Mouse (Mus musculus): ENCODE data around the gene Lhb. TPM values are rescaled to one million over a fixed set of nuclear protein-coding genes. Genes with fewer than 3 reads are reported as not detected.
A peak's percentile ranks its signal among the peaks of the same experiment; 100 is the strongest.

Lhb gene
- total and polyA plus RNA-seq, 2 experiments from 2014 or later, result 0.60 TPM; not detected in 1

- H3K4me3 ChIP-seq (ENCODE audit: low read length), result no peak within 1 kb of the TSS
- ATAC-seq, result no peak
- WGBS, result 32% methylated on average over 19 of the region's 19 CpGs
- peak within 1 kb of the TSS; percentile 21; the same call in 1 of the 2 replicates for H3K4me2 ChIP-seq (ENCODE audit: low read depth, low read length)
- TF ChIP-seq CTCF (IDR thresholded peaks at IDR 0.05; ENCODE audit: low read depth), result peak; percentile 19; the same call in 1 of the 2 replicates
- no peaks in the 10 kb centered on the region for H3K27me3 ChIP-seq (ENCODE audit: insufficient read depth, low read length)
- DNase-seq (ENCODE audit: low spot score), result no peak
- peaks cover 17% of the 10 kb centered on the region for H3K4me1 ChIP-seq (ENCODE audit: insufficient read depth, low read length)
- 0 out of 2 replicates have a peak within 1 kb of the TSS, but pooled peaks have one; percentile 2 for H3K9ac ChIP-seq (replicated peaks; ENCODE audit: low read length)
- no peaks in the 10 kb centered on the region for H3K9me3 ChIP-seq (ENCODE audit: low read length)
- peaks cover 5% of the 10 kb centered on the region for H3K36me3 ChIP-seq (ENCODE audit: insufficient read depth, low read length)
- no peak within 1 kb of the TSS for H3K27ac ChIP-seq
Measured at GRCm38 (mm10) chr7:45437521-45438276, 17.1 kb downstream of the Lhb start, which contains the start of gene Ruvbl2. Gene Ruvbl2, minus strand, starts transcription at chr7:45438096.

- ATAC-seq (no peak), DNase-seq (ENCODE audit: low spot score) (no peak)
- WGBS, result 91% methylated on average over 22 of the region's 22 CpGs
- H3K4me2 ChIP-seq (ENCODE audit: low read depth, low read length), result no peak overlapping the region
- no peaks in the 10 kb centered on the region for H3K9me3 ChIP-seq (ENCODE audit: low read length)
- peaks cover 20% of the 10 kb centered on the region for H3K36me3 ChIP-seq (ENCODE audit: insufficient read depth, low read length)
- H3K9ac ChIP-seq (replicated peaks; ENCODE audit: low read length), result no peak overlapping the region
- H3K27me3 ChIP-seq (ENCODE audit: insufficient read depth, low read length), result no peaks in the 10 kb centered on the region
- H3K4me3 ChIP-seq (ENCODE audit: low read length), result no peak overlapping the region
- TF ChIP-seq CTCF (IDR thresholded peaks at IDR 0.05; ENCODE audit: low read depth), result no peak
- no peak overlapping the region for H3K27ac ChIP-seq
- no peaks in the 10 kb centered on the region for H3K4me1 ChIP-seq (ENCODE audit: insufficient read depth, low read length)
Measured at GRCm38 (mm10) chr7:45443526-45444420, 23.2 kb downstream of the Lhb start.

DNA sequence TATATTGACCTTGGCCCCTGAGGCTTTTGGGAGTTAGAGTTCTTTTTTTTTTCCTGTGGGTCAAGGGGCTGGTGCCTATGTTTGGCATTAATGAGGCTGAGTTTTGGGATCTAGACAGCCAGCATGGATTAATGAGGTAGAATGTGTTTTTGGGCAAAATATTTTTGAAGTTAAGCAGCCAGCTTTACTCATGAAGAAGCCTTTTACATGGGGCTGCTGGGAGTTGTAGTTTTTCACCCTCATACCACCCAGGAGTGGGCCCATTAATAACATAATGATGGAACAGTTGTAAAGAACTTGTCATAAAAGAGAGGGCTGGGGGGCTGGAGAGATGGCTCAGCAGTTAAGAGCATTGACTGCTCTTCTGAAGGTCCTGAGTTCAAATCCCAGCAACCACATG, 26.0 kb downstream of the Lhb start:
- Histone ChIP-seq H3K36me3 (ENCODE audit: insufficient read depth, low read length) (peaks cover 18% of the 10 kb centered on the region), H3K4me3 (ENCODE audit: low read length) (no peak overlapping the region), H3K27ac (no peak overlapping the region), H3K9ac (replicated peaks; ENCODE audit: low read length) (no peak overlapping the region), H3K9me3 (ENCODE audit: low read length) (no peaks in the 10 kb centered on the region), H3K4me1 (ENCODE audit: insufficient read depth, low read length) (no peaks in the 10 kb centered on the region), H3K4me2 (ENCODE audit: low read depth, low read length) (no peak overlapping the region), H3K27me3 (ENCODE audit: insufficient read depth, low read length) (no peaks in the 10 kb centered on the region)
- no peak for TF ChIP-seq CTCF (IDR thresholded peaks at IDR 0.05; ENCODE audit: low read depth)
- ATAC-seq, result no peak
- no peak for DNase-seq (ENCODE audit: low spot score)

- Histone ChIP-seq H3K9me3 (ENCODE audit: low read length) (no peaks in the 10 kb centered on the region), H3K36me3 (ENCODE audit: insufficient read depth, low read length) (peaks cover 20% of the 10 kb centered on the region), H3K27me3 (ENCODE audit: insufficient read depth, low read length) (no peaks in the 10 kb centered on the region), H3K27ac (peak overlapping the region; percentile 17; the same call in 1 of the 2 replicates), H3K4me2 (ENCODE audit: low read depth, low read length) (no peak overlapping the region), H3K4me1 (ENCODE audit: insufficient read depth, low read length) (no peaks in the 10 kb centered on the region), H3K4me3 (ENCODE audit: low read length) (no peak overlapping the region), H3K9ac (replicated peaks; ENCODE audit: low read length) (no peak overlapping the region)
- peak; percentile 67 for TF ChIP-seq CTCF (IDR thresholded peaks at IDR 0.05; ENCODE audit: low read depth)
- DNase-seq (ENCODE audit: low spot score) (peak; percentile 71), ATAC-seq (peak; percentile 58)
- WGBS, result 38% methylated on average over 11 of the region's 11 CpGs
Measured at GRCm38 (mm10) chr7:45447325-45447990, 26.8 kb downstream of the Lhb start.

DNA sequence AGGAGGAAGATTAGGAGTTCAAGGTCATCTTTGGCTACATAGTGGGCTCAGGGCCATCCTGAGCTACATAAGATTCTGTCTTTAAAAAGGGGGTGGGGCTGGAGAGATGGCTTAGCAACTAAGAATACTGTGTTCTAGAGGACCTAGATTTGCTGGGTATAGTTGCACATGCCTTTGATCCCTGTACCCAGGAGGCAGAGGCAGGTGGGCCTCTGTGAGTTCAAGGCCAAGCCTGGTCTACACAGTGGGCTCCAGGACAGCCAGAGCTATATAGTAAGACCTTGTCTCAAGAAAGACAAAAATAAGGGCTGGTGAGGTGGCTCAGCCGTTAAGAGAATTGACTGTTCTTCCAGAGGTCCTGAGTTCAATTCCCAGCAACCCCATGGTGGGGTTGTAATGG, 29.4 kb downstream of the Lhb start:
- no peak overlapping the region for H3K4me3 ChIP-seq (ENCODE audit: low read length)
- WGBS, result 100% methylated on average over 1 of the region's 1 CpGs
- H3K9me3 ChIP-seq (ENCODE audit: low read length), result no peaks in the 10 kb centered on the region
- no peak for DNase-seq (ENCODE audit: low spot score)
- no peak for TF ChIP-seq CTCF (IDR thresholded peaks at IDR 0.05; ENCODE audit: low read depth)
- ATAC-seq, result no peak
- no peak overlapping the region for H3K9ac ChIP-seq (replicated peaks; ENCODE audit: low read length)
- no peak overlapping the region for H3K27ac ChIP-seq
- H3K27me3 ChIP-seq (ENCODE audit: insufficient read depth, low read length), result no peaks in the 10 kb centered on the region
- H3K4me1 ChIP-seq (ENCODE audit: insufficient read depth, low read length), result no peaks in the 10 kb centered on the region
- no peak overlapping the region for H3K4me2 ChIP-seq (ENCODE audit: low read depth, low read length)
- peaks cover 24% of the 10 kb centered on the region for H3K36me3 ChIP-seq (ENCODE audit: insufficient read depth, low read length)

GRCm38 (mm10) chr7:45451344-45451982, 30.8 kb downstream of the Lhb start:
- Histone ChIP-seq H3K27me3 (ENCODE audit: insufficient read depth, low read length) (no peaks in the 10 kb centered on the region), H3K4me3 (ENCODE audit: low read length) (0 out of 2 replicates have a peak overlapping the region, but pooled peaks have one; percentile 6), H3K36me3 (ENCODE audit: insufficient read depth, low read length) (peaks cover 32% of the 10 kb centered on the region), H3K4me2 (ENCODE audit: low read depth, low read length) (no peak overlapping the region), H3K9ac (replicated peaks; ENCODE audit: low read length) (no peak overlapping the region), H3K4me1 (ENCODE audit: insufficient read depth, low read length) (no peaks in the 10 kb centered on the region), H3K27ac (peak overlapping the region; percentile 45; the same call in 1 of the 2 replicates), H3K9me3 (ENCODE audit: low read length) (no peaks in the 10 kb centered on the region)
- peak; percentile 79 for ATAC-seq
- DNase-seq (ENCODE audit: low spot score), result peak; percentile 87
- 56% methylated on average over 23 of the region's 23 CpGs for WGBS
- TF ChIP-seq CTCF (IDR thresholded peaks at IDR 0.05; ENCODE audit: low read depth), result peak; percentile 88

Measured in hindbrain, postnatal 0 days (tissue).